Mouse (Mus musculus) adrenal gland, postnatal 36 days (tissue): ENCODE data around the gene Fbxw4. TPM values are rescaled to one million over a fixed set of nuclear protein-coding genes. Genes with fewer than 3 reads are reported as not detected.

Source experiments
- DNase-seq, 2 experiments: peaks; one replicate each; pipeline ENCODE4 v3.0.0; 2021; ENCODE audit warnings: mixed read lengths in 1 of 2
- long read RNA-seq, 2 experiments: library from polyadenylated mRNA; stranded (forward); transcript quantifications; one replicate each; pipeline ENCODE4 v2.0.0; 2021; ENCODE audit warnings: borderline sequencing depth in 2 of 2
- total RNA-seq, 2 experiments: library from RNA; stranded (reverse); gene quantifications; 2 replicates each; pipeline ENCODE4 v1.2.3; 2021

The Fbxw4 gene
- 10 to 100 TPM; 30.7 to 35.0 TPM for total RNA-seq
- long read RNA-seq, experiment 1, transcript Fbxw4-201 (9 exons, 2,068 nt): major isoform, 38 of 55 reads
- long read RNA-seq, experiment 1, partial matches to known transcripts: 2 of 55 reads
- long read RNA-seq, experiment 1, other reads (novel, unspliced or antisense): 14 of 55 reads
- long read RNA-seq, experiment 2, transcript Fbxw4-201 (9 exons, 2,068 nt): major isoform, 8 of 17 reads
- long read RNA-seq, experiment 2, partial matches to known transcripts: 0 of 17 reads
- long read RNA-seq, experiment 2, other reads (novel, unspliced or antisense): 8 of 17 reads

DNA sequence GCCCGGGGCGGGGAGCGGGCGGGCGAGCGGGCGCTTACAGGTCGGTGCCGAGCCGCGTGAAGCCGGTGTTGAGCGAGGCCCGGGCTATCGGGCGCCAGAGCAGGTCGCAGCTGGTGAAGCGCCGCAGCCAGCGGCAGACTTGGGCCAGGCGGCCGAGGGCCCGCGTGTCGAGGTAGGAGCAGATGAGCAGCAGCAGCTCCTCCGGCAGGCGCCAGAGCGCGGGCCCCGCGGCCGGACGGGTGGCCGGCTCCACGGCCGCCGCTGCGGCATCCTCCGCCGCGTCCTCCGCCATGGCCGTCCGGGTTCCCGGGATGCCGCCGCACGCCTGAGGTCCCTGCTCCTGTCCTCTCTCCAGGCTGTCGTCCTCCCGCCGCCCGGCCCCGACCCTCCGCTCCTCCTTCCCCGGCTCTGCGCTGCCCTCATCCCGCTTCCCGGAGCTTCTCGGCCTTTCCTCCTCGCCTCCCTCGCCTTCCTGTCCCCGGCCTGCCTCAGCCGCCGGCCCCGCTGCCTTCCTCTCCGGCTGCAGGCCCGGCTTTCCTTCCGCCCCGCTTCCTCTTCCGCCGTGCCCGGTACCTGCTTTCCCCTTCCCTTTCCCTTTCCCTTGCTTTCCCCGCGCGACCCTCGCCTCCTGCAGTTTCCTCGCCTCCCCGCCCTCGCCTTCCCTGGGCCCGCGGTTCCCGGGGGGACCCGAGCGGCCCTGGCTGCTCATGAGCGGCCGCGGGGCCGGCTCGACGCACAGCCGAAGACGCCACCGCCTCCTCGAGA lies at the start of gene Fbxw4:
Gene Fbxw4, minus strand, starts transcription at position 575 of the 765 bp plus-strand sequence.
- DNase-seq: peak; percentile 83 to 85

GRCm38 (mm10) chr19:45708704-45709103 lies 48.6 kb upstream of the Fbxw4 start:
- no peak for DNase-seq

GRCm38 (mm10) chr19:45696281-45696600 lies 36.1 kb upstream of the Fbxw4 start:
- no peak for DNase-seq

GRCm38 (mm10) chr19:45695496-45696280 lies 35.6 kb upstream of the Fbxw4 start:
- DNase-seq: no peak

DNA sequence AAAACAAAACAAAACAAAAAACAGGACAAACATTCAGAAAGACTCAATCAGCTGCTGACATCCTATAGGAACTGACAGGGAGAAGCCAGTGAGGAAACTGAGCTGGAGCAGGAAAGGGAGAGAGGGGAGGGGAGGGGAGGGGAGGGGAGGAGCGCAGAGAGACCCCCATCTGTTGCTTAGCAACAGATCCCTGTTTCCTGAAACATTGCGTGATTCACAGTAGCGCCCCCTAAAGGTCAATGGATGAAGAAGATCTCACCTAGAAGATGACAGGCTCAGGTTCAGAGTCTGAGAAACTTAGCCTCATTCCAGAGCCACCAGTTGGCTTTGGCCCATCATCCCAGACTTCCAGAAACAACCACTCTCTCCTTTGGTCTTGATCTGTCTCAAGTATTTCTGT lies 33.9 kb upstream of the Fbxw4 start:
- DNase-seq: no peak

DNA sequence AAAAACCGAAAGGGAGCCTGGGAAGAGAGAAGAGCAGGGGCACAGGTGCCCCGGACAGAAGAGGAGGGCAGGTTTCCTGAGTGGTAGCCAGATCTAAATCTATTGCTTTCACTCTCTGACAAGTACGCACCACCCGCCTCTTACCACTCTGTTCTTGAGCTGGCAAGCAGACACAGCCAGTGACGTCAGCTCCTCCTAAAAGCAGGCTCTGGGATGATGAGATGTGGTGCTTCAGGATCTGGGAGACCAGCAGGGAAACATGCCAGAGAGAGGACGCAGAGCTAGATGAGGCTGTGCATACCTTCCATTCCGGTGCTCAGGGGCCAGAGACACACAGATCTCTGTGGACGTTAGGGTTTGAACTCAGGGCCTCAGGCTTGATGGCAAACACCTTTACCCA lies 32.1 kb upstream of the Fbxw4 start:
- no peak for DNase-seq

DNA sequence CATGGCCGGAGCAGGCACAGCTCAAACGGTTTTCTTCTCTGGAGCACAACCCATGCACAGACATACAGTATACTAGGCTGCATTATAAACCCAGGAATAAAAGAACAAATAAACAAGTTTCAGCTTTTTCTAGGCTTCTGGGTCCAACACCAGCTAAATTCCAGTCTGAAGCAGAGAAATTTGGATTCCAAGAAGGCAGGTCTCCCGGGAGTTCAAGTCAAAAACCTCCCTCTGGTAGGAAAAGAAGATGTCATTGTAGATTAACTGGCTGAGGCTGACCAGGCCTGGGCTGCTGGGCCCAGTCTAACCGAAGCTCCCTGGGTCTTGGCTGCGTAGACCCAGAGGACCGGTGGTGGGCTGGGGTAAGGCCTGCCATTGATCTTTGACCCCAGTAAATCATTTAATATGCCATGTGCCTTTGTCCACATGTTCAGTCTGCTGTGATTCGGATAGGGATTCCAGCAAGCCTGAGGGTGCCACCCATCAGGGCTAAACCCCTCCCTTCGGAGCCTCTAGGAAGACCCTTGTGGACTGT lies 31.0 kb upstream of the Fbxw4 start:
- DNase-seq: no peak

- no peak for DNase-seq
Observed at GRCm38 (mm10) chr19:45687001-45687400, 26.9 kb upstream of the Fbxw4 start.

DNA sequence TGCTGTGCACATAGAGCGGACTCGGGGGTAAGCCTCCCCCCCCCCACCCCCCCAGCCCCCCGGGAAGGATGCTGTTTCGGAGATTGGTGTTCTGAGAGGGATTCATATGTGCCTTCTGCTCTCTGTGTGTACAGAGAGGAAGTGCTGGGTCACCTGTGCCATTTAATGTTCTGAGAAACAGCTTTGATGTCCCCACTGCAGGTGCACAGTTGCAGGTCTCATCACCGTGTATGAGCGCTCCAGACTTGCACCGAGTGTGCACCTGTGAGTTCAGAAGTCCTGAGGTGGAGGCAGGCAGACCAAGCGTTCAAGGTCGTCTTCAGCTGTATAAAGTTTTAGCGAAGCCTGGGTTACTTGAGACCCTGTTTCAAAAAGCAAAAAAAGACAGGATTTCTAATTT lies 23.6 kb upstream of the Fbxw4 start:
- DNase-seq: no peak

GRCm38 (mm10) chr19:45680495-45681130 lies 20.5 kb upstream of the Fbxw4 start:
- DNase-seq: no peak

DNA sequence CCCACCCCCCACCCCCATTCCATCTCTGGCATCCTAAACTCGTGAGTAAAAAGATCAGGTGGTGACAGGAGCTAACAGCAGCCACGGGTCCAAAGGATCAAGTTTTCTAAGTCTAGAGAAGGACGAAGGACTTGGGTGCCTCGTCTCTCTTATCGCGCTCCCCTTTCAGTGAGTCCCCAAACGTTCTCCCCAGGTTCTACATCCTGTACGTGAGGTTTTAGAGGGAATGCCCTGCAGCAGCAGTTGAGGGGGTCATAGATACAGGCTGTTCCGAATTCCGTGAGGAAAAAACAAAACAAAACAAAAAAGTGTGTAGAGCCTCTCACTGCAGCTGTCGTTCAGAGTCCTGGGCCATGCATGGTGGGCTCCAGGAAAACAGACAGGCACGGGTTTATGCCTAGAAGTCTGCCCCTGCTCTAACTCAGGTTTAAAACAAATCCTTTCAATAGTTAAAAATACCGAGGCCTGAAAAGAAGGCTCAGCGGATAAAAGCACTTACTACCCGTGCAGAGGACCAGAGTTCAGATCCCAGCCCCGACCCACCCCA lies 16.7 kb upstream of the Fbxw4 start:
- DNase-seq: no peak

- DNase-seq: peak in 1 of 2 experiments; percentile 20
Observed at GRCm38 (mm10) chr19:45675720-45676581, 15.8 kb upstream of the Fbxw4 start.

DNA sequence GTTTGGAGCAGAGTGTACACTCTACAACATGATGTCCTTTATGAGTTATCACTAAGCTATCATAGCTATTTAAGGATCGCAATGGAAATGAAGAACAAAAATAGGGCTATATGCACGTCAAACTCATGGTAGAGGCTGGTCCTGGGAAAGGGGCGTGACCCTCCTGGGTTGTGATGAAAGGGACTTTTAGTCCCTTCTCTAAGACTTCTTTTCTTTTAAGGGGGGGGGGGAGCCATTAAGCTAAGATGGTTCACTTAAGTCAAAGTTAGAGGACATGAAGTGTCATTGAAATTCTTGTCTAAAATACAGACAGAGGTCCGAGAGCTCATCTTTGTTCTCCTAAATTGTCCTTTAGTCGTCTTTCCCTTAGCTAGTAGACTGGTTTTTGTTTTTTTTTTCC lies 15.1 kb upstream of the Fbxw4 start:
- no peak for DNase-seq

DNA sequence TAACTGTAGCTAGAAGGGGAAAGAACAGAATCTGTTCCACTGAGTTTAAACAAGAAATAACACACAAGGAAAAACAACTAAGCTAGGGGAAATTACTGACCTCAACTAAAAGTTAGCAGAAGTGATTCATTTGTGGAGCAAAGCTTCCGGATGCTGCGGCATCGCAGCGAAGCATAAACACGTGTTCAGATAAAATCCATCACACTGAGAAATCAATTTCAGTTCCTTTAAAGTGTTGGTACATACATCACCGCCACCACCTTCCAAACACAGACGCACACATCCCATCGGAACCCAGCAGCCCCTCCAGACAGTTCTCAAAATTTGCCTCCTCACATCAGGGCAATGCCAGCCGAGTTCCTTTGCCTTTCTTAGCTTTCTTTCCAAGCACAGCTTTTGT lies 12.9 kb upstream of the Fbxw4 start:
- no peak for DNase-seq

DNA sequence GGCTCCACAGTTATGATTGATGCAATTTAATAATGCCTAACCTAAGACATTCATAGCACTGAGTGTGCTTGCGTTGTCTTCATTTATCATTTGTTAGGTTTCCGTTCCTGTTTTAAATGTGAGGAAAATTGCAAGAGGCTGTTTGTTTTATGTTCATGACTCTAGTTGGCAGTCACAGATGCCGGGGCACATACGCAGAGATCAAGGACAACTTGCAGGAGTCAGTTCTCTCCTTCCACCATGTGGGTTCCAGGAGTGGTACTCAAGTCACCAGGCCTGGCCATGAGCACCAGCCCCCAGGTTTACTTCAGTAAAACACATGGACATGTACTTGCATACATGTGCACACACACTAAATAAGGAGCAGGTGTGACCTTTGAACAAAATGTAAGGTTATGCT lies 8.9 kb upstream of the Fbxw4 start:
- no peak for DNase-seq

DNA sequence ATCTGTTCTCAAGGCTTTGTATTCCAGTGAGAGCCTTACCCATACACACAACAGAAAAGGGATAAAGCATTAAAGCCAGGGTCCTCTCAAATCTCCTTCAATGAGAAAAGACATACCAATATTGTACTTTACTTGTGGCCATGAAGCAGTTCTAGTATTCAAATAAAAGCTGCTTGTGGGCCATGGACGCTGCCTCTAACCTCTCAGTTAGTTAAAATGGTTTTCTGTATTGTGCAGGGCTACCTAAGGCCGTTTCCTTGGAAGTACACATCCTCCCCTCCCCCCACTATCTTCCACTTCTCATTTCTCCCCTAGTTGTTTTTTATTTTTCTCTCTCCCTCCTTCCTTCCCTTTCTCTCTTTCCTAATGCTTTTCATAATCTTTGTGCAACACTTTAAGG lies 3.7 kb upstream of the Fbxw4 start:
- no peak for DNase-seq

DNA sequence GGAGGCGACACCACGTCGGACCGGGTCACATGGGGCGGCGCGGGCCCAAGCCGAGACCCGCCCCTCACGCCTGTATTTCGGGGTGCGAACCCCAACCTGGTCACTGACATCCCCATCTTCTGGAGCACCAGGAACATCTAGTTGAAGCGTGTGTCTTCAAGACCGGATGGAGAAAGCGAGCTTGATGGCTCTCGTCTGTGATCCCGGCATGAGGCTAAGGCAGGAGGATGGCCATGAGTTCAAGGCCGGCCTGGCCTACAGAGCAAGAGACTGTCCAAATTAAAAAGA lies 335 bp upstream of the Fbxw4 start:
- no peak for DNase-seq

- DNase-seq: peak in 1 of 2 experiments; percentile 53
Observed at GRCm38 (mm10) chr19:45659301-45659737, 793 bp downstream of the Fbxw4 start.

GRCm38 (mm10) chr19:45658556-45659268 lies 1.4 kb downstream of the Fbxw4 start:
- no peak for DNase-seq

DNA sequence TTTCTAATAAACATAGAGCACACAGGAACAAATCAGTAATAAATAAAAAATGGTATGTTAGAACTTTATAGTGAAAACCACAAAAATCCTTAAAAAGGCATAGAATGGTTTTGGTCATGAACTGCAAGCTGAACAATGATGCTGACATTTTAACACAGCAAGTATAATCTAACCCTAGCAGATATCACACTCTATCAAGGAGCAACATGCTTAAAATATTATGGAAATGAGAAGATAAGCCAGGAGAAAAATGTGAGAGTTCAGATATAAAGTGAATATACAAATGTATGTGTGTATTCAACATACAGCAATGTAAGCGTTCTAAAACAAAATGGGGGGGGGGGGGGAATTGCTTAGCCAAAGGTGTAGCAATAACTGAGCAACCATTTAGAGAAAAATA lies 2.3 kb downstream of the Fbxw4 start:
- DNase-seq: no peak
